ENCODE assay signal across 11 mouse cellular contexts in the genomic region with DNA sequence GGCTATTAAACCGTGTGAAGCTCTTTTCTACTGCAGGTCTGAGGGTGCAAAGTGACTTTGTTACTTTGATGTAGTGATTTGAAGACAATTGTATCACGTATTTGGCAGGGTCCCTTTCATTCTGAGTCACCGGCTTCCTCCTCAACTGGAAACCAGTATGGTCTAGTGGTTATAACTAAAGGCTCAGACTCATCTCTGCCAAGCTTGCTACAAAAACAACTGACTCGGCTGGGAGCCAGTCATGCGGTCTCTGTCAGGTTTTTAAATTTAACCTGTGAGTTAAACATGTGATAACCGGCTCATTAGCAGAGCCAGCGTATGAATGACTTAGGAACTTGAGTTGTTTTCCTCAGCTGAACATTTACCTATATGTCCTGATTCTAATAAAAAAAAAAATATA. TPM values are rescaled to one million over a fixed set of nuclear protein-coding genes. Genes with fewer than 3 reads are reported as not detected.
A peak's percentile ranks its signal among the peaks of the same experiment; 100 is the strongest.
DNase-seq lines count a peak whose midpoint lies in the region; ATAC-seq and TF ChIP-seq lines count a peak whose summit lies in the region.
"Had no signal": no experiment of that assay in that cellular context is flagged by ENCODE, and none has a peak within 500 bp of the region (broad histone marks: within the 10 kb centered on the region; RNA-seq: fewer than 3 reads in every experiment).

No protein-coding gene starts in this region.

- no peak for TF ChIP-seq CTCF in gastrocnemius, adult 2 months (IDR thresholded peaks at IDR 0.05)

- H3K4me3 ChIP-seq in gastrocnemius, adult 2 months, result no peak overlapping the region
- H3K4me3 ChIP-seq in hindbrain, embryonic 12.5 days, result no peak overlapping the region

- 85% methylated on average over 7 of the region's 7 CpGs for WGBS in hindbrain, embryonic 12.5 days

- peak; percentile 73 for DNase-seq in gastrocnemius, adult 2 months
- DNase-seq in gastrocnemius, postnatal 25 days, result no peak
- DNase-seq in 416B (ENCODE audit: low read depth), result peak; percentile 93
- DNase-seq in T-cell, adult 2 months (ENCODE audit: low spot score), result peak; percentile 37
- DNase-seq in kidney, adult 9 months, result peak; percentile 32
- no peak for DNase-seq in yolk sac, embryonic 10.5 days (ENCODE audit: low spot score)
- DNase-seq: lung, embryonic 14.5 days; right cerebral cortex, postnatal 14 days had no signal

- intact Hi-C loops in gastrocnemius, adult 2 months (cut with DNase I), result no loop called here

- H3K27ac ChIP-seq in gastrocnemius, adult 2 months, result peak overlapping the region; percentile 71
- no peak overlapping the region for H3K27ac ChIP-seq in hindbrain, embryonic 12.5 days

- no peak for ATAC-seq in erythroid progenitor cell, adult 5-6 weeks (replicated peaks; ENCODE audit: low FRiP score, poor library complexity, severe bottlenecking)
- ATAC-seq in hindbrain, embryonic 12.5 days (ENCODE audit: low FRiP score), result no peak

- H3K4me2 ChIP-seq in hindbrain, embryonic 12.5 days (replicated peaks), result no peak overlapping the region
- H3K4me2 ChIP-seq: lung, embryonic 14.5 days had no signal

- H3K9ac ChIP-seq in hindbrain, embryonic 12.5 days, result no peak overlapping the region
- H3K9ac ChIP-seq: lung, embryonic 14.5 days had no signal

- H3K36me3 ChIP-seq in hindbrain, embryonic 12.5 days, result 0 out of 2 replicates have a peak, but pooled peaks cover 3% of the 10 kb centered on the region

- no peaks in the 10 kb centered on the region for H3K4me1 ChIP-seq in hindbrain, embryonic 12.5 days

- H3K27me3 ChIP-seq in hindbrain, embryonic 12.5 days, result no peaks in the 10 kb centered on the region

- no peaks in the 10 kb centered on the region for H3K9me3 ChIP-seq in hindbrain, embryonic 12.5 days (replicated peaks)

RNA-seq across cellular contexts. Expression of a gene that starts 26.9 kb away (rescaled TPM):
- 10 to 100 TPM; 14.7 to 15.3 TPM for total RNA-seq in gastrocnemius, adult 2 months (2021)
- total RNA-seq in gastrocnemius, postnatal 25 days (2021), result 10 to 100 TPM; 15.4 to 15.8 TPM
- 10.1 TPM in 2 replicates for total RNA-seq in erythroid progenitor cell, adult 5-6 weeks (2015; ENCODE audit: low replicate concordance)
- 5.9 and 11.0 TPM in 2 replicates for total RNA-seq in erythroid progenitor cell, adult 5-6 weeks (2017; ENCODE audit: low replicate concordance)
- polyA plus RNA-seq in hindbrain, embryonic 12.5 days (2016; fragmentation: Nextera tagmentation; extraction: Ambion mirVana), result 15.2 and 18.3 TPM in 2 replicates

RNA-seq across cellular contexts. Expression of a gene that starts 26.9 kb away (rescaled TPM):
- total RNA-seq in gastrocnemius, adult 2 months (2021), result 1 to 10 TPM; 1.0 to 1.7 TPM
- total RNA-seq in gastrocnemius, postnatal 25 days (2021), result 1 to 10 TPM; 1.2 to 5.5 TPM
- total RNA-seq in erythroid progenitor cell, adult 5-6 weeks (2015; ENCODE audit: low replicate concordance), result 8.3 and 10.9 TPM in 2 replicates
- 4.1 and 5.9 TPM in 2 replicates for total RNA-seq in erythroid progenitor cell, adult 5-6 weeks (2017; ENCODE audit: low replicate concordance)
- 0.58 and 0.82 TPM in 2 replicates for polyA plus RNA-seq in hindbrain, embryonic 12.5 days (2016; fragmentation: Nextera tagmentation; extraction: Ambion mirVana)

RNA-seq across cellular contexts. Expression of a gene that starts 53.6 kb away (rescaled TPM):
- not detected for total RNA-seq in gastrocnemius, adult 2 months (2021)
- not detected for total RNA-seq in gastrocnemius, postnatal 25 days (2021)
- total RNA-seq in erythroid progenitor cell, adult 5-6 weeks (2015; ENCODE audit: low replicate concordance), result not detected in 2 replicates
- not detected in 2 replicates for total RNA-seq in erythroid progenitor cell, adult 5-6 weeks (2017; ENCODE audit: low replicate concordance)
- polyA plus RNA-seq in hindbrain, embryonic 12.5 days (2016; fragmentation: Nextera tagmentation; extraction: Ambion mirVana), result 0.46 TPM in 1 of 2 replicates, not detected in the other
- polyA plus RNA-seq: embryonic facial prominence, embryonic 14.5 days; lung, embryonic 14.5 days had no signal

Comparison
In these comparisons a context has a peak if more than half of its experiments do, and no peak if none do; other contexts are left out.
1. DNase-seq: peak in gastrocnemius, adult 2 months (single experiment), 416B (single experiment), T-cell, adult 2 months (single experiment) and kidney, adult 9 months (single experiment); none in gastrocnemius, postnatal 25 days (single experiment) and yolk sac, embryonic 10.5 days (single experiment).